ENCODE assay signal across 9 mouse cellular contexts in genomic region chr13:30846506-30846905, GRCm38 (mm10).
"Had no signal": no experiment of that assay in that cellular context is flagged by ENCODE, and none has a peak within 500 bp of the region (broad histone marks: within the 10 kb centered on the region; RNA-seq: fewer than 3 reads in every experiment).

No protein-coding gene starts in this region.

- DNase-seq: kidney, postnatal 25 days; layer of hippocampus, adult 9-11 months; liver, embryonic 13.5 days; lung, adult 2 months; lung, postnatal 14 days; lung, postnatal 4 days; midbrain, embryonic 14.5 days; thymus, adult 2 months; thymus, postnatal 25 days had no signal
